Mouse (Mus musculus) telencephalon, adult 2 months (tissue): ENCODE measurements at regions not wholly inside any gene's neighbourhood (a gene's known extent, or its start where the extent isn't known, plus 50 kb on each side); places are given as distances from the start of the nearest gene placed in this dataset.

Source experiments
- DNase-seq: peaks from one replicate; pipeline ENCODE4 v3.0.0-alpha.2; 2011; ENCODE audit warnings: low read depth, low spot score

DNA sequence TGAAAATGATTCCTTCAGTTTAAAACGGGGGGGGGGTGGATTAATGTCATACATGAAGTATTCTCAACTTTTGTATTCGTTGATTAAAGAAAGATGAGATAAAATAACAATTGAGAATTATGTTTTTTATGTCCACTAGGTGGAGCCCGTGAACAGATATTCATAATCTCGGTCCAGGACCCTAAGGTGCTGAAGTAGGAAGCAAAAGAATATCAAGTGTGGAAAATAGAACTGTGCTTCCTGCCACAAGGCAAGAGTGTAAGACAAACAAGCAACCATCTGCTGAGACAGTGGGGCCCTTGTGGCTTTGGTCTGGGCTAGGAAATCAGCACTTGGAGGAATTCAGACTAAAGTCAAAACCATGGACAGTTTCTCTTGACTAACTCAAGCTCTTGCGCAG, 50.9 kb upstream of the Kap start:
- DNase-seq: peak; percentile 1

DNA sequence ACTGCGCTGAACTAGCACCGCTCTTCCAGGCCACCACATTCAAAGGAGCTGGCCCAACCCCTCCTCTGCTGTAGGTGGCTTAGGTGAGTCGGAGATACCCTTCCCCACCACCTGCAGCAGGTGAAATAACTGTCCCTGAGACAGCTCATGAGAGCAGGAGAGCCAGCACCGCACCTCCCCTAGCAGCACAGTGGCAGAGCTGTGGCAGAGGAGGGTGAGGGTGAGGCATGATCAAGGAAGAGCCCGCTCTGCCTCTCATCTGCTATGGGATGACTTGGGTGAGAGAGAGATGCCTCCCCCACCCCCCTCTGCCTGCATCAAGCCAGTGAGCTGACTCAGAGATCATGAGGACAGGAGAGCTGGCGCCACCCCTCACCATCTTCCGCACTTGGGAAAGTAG, 81.1 kb upstream of the Kap start:
- DNase-seq: no peak

DNA sequence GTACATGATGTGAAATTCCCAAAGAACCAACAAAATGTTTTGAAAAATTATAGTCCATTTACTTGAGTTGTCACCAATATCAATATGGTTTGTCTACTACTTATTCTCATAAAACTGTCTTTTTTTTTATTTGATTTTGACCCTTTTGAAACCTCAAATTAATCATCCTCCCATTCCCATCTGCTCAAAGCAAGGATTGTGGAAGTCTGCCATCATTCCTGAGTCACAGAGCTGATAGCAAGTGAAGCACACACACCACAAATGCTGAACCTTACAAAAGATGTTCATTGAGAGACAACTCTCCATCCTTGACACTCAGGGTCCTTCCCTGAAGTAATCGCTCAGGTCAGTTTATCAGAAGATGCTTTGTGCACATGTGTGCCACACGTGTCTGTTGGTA, 82.1 kb upstream of the Kap start:
- peak; percentile 13 for DNase-seq

DNA sequence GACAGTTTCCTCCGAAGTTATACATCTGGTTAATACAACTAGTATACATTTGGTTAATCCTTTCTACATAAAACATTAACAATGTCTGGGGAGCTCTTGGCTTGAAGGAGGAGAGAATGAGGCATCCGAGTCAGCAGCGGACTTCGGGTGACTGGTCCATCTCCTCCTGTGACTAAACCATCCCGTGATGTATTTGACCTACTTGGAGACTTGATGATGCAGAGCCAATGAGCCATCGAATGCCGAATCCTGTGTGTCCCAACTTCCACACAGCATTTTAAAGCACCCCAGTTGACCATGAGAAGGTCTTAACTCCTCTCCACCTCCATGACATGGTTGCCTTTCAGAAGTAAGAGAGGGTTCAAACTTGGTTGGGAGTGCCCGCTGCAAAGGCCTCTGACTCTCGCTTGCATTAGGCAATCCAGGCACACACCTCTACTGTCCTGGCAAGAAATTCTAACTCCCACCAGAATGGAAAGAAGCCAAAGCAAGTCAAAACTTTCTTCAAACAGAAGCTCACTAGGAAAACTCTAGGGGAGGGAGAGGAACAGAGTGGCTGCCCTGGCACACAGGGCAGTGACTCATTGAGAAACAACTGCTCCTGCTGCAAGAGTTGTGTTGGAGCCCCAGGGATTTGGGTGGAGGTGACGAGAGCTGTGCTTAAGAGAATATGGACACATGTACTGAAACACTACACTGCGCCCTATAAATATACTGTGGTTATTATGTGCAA, 75.4 kb upstream of the Etv6 start:
- DNase-seq: no peak

DNA sequence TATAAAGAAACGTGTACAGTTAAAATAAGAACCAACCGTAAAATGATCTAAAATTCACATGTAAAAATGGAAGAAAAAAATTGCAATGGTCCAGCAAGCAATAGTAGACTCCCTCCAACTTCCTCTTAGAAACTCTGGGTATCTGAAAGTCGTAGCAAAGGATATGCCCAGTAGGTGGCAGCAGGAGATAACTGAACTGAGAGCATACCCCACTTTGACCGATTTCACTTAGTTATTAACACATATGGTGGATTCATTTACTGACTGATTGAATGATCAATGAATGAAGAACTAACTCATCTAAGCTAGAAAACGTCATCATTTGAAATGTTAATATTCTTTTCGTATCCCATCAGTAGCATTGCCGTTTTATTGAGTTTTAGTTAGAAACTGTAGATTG, 74.8 kb upstream of the Etv6 start:
- peak; percentile 49 for DNase-seq

DNA sequence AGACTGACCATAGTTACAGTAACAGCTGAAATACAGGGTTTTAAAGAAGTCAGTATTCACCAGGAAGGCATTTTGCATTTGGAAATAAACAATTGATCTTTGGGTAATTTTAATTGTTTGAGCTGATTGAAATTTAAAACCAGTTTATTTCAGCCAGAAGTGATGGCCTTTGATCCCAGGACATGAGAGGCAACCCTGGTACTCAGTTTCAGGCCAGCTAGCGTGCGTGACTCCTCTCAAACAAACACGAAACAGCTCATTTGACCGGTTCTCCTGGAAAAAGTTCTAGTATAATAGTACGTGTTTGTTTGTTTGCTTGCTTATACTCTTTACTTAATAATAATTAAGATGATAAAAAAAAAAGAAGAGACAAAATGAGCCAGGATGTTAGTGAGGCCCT, 72.9 kb upstream of the Etv6 start:
- no peak for DNase-seq

DNA sequence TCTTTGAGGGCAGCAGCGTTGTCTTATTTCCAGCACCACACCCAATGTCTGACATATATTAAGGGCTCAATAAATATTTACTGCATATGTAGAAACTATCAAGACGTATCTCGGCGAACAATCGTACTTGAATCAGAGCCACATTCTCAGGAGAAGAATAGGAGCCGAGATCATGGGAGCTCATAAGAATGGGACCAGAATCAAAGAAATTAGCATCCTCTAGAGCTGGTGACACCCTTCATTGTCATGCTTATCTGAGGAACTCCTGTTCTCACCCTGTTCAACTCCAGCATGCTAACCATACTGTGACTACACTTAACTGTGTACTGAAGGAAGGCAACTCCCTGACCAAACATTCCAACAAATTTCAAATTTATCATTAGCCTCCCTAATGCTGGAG, 72.2 kb upstream of the Etv6 start:
- DNase-seq: no peak

DNA sequence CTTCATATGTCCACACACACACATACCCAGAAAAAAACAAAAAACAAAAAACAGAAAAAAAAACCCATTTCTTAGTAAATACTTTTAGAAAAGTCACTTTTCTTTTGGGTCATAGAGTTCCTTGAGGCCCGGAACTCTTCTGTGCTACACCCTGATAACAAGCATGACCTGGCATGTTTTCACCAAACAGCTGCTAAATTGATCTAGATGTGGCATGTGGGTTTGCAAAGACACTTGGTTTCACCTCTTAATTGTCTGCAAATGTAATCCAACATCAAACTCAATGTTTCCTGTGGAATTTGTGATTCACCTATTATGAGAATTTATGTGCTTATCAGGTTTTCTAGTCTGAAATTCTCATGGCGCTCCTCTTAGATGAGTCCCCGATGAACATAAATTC, 68.2 kb upstream of the Etv6 start:
- no peak for DNase-seq

DNA sequence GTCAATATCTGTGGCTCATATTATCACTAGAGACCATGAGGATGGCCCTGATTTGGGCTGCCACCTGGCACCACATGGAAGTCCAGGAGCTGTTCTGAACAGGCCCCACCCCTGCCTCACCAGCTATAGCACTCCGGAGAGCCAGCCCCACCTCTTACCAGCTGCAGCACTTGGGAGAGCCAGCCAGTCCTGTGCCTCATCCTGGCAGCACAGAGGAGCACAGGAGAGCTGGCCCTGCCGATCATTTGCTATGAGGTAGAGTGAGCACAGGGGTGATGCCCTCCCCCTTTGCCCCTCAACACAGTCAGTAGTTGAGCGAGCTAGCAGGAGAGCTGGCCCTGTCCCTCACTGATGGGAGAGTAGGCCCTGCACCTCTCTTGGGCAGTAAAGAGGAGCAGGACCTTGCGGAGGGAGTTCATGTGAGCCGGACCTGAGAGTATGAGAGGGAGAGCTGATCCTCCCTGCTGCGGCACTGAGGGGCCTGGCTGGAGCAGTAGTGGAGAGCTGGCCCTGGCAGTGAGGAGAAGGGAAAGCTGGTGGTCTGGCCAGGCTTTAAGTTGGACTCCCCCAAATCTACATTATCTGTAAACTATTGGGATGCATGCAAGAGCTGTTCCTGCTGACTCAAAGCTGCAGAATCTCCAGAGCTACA, 63.3 kb upstream of the Etv6 start:
- DNase-seq: no peak

DNA sequence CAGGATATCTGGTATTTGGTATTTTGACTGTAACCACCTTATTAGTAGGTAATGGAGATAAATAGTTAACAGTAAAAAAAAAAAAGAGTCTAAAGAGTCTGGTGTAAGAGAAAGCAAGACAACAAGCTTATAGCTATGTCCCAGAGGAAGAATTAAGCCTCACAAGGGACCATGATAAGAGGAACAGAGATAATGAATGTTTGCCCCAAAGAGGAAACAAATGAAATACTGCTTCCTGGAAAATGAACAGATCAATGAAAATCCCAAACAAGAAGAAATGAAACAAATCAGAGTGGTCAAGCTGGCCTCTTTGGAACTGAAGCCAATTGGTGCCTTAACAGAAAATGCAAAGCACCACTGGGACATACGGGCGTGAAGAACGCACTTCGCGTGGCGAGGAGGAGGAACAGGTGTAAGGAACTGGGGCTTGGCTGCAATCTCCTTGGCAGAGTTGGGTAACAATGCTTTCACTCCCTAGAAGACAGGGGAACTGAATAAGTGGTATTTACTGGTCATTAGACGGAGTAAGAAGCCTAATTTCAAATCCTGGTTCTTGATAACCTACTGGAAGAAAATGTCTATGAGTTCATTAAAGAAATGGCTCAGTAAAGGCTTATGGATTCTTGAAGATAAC, 62.2 kb upstream of the Etv6 start:
- no peak for DNase-seq

DNA sequence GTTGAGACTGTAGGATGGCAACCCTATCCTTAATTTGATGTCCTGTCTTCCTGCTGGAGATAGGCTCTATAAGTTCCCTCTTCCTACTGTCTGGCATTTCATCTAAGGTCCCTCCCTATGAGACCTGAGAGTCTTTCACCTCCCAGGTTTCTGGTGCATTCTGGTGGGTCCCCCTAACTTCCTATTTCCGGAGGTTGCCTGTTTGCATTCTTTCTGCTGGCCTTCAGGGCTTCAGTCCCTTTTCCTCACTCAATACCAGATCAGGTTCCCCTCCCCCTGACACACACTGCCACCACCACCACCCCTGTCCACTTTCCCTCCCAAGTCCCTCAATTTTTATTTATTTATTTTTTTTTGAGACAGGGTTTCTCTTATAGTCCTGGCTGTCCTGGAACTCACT, 59.5 kb upstream of the Etv6 start:
- DNase-seq: no peak

DNA sequence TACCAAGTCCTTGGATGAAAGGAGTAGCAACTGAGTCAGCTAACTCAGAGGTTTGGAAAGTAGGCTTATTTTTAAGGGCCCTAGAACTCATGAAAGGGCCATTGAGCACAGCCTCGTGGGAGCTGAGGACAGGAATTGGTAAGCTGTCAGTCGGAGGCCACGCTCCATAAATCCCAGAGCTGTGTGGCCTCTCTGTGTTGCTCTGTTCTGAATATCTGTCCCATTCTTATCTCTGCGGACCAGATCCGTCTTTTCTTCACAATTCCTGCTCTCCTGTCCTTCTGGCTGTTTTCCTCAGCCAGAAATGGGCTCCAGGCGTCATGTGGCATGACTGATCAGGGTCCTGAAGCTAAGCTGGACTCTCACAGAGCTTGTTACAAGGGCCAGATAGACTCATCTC, 58.6 kb upstream of the Etv6 start:
- DNase-seq: no peak

DNA sequence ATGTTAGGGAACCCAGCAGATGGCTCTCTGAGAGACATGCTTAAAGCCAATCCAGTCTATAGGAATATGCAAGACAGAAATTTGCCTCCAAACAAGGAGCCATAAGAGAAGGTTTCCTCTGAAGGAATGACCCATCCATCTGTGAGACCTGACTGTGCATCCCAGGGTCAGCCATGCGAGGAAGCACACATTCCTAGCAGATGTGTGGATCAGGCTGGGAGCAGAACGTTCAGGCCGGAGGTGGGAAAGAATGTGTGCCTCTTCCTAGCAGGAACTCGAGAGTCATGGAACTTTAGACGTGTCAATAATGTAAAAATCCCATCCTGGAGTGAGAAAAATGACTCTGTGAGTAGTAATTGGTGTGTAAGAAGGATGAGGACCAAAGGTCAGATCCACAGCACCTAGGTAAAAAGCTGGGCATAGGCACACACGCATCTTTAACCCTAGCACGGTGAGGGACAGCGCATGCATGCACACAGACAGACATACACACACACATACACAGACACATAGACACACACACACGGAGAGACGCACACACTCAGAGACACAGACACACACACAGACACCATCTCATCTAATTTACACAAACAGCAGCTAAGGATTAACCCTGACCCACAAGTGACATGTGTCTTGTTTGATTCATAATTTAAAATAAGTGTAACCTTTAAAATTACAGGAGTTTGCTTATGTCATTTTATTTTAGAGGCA, 51.5 kb upstream of the Etv6 start:
- no peak for DNase-seq

DNA sequence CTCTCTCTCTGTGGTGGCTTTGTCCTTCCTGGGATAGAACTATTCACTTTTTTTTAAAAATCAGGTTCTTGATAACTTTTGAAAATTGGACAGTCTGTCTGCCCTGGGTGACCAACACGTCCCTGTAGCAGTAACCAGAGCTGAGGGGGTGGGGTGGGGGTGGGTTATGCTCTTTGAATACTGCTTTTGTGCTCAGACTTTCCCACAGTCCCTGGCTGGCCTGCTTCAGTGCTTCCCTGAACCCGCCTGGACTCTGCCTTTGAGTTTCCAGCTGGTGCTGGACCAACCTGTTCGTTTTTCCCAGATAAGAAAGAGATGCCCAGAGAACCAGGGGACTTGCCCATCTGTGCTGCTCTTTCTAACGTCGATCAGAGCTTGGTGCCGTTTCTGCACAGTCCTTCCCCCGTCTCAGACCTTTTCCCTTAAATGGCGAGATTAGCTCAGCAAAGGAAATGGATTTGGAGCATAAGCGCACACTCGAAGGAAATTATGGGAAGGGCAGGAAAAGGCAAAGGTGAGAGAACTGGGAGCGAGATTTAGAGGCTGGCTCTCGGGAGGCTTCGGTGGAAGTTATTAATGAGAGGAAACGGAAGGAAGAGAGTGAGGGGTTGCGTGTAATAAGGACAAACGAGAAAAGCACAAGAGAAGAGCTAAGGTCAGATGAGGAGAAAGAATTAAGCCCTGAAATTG, 50.7 kb upstream of the Etv6 start:
- DNase-seq: no peak
